Mouse (Mus musculus) midbrain, embryonic 11.5 days (tissue): ENCODE data around the gene Cacna1c. TPM values are rescaled to one million over a fixed set of nuclear protein-coding genes. Genes with fewer than 3 reads are reported as not detected.

Experiments
- ATAC-seq: fragments of 200-750 bp; cut with Nextera tagmentation; 2 replicates; pipeline ENCODE4 v1.8.0; 2017; ENCODE audit warnings: moderate TSS enrichment, moderate library complexity; ENCODE audit not compliant: low FRiP score
- DNase-seq: peaks from one replicate; pipeline ENCODE4 v3.0.0; 2015; ENCODE audit warnings: low spot score; ENCODE audit errors: missing footprints
- H3K27ac ChIP-seq: fragments of 300-500 bp; sonication (generic); 2 replicates; pipeline ENCODE4 v1.5.1; 2014; ENCODE audit warnings: low read depth, low read length
- H3K27me3 ChIP-seq: fragments of 300-500 bp; sonication (generic); 2 replicates; pipeline ENCODE4 v1.6.1; 2014; ENCODE audit warnings: mild to moderate bottlenecking, low read length, moderate library complexity, mixed read lengths; ENCODE audit not compliant: control insufficient read depth, insufficient read depth
- H3K36me3 ChIP-seq: fragments of 300-500 bp; sonication (generic); 2 replicates; pipeline ENCODE4 v1.6.1; 2014; ENCODE audit warnings: mild to moderate bottlenecking, low read length, moderate library complexity, mixed read lengths; ENCODE audit not compliant: control insufficient read depth, insufficient read depth
- H3K4me1 ChIP-seq: fragments of 300-500 bp; sonication (generic); 2 replicates; pipeline ENCODE4 v1.6.1; 2014; ENCODE audit warnings: low read length; ENCODE audit not compliant: control insufficient read depth, insufficient read depth
- H3K4me2 ChIP-seq: fragments of 300-500 bp; sonication (generic); 2 replicates; pipeline ENCODE4 v1.6.1; 2014; ENCODE audit warnings: mild to moderate bottlenecking, moderate library complexity
- H3K4me3 ChIP-seq: fragments of 300-500 bp; sonication (generic); 2 replicates; pipeline ENCODE4 v1.5.1; 2014; ENCODE audit warnings: low read depth, low read length
- H3K9ac ChIP-seq: fragments of 300-500 bp; sonication (generic); 2 replicates; pipeline ENCODE4 v1.6.1; 2014; ENCODE audit warnings: low read length
- H3K9me3 ChIP-seq: fragments of 300-500 bp; sonication (generic); 2 replicates; pipeline ENCODE4 v1.6.1; 2016; ENCODE audit warnings: low read length; ENCODE audit not compliant: control insufficient read depth
- WGBS: fragments of 180-500 bp; shearing (Covaris S2); extraction: QIAGEN DNeasy Blood & Tissue Kit; methylation state at CpG from one replicate; pipeline ENCODE4 v1.1.7; 2014; 5-methylcytosine and 5-hydroxymethylcytosine counted together
- polyA plus RNA-seq: library from polyadenylated mRNA; unstranded; fragments of >200 nt; fragmentation: Nextera tagmentation; extraction: Ambion mirVana; gene quantifications from 2 replicates; pipeline ENCODE4 v1.2.1, GENCODE M21; 2014

Gene Cacna1c
- polyA plus RNA-seq, 1 experiment from 2014 or later, result 2.1 TPM

- Histone ChIP-seq H3K4me2 (no peak overlapping the region), H3K27me3 (no peaks in the 10 kb centered on the region), H3K9ac (no peak overlapping the region), H3K27ac (no peak overlapping the region), H3K9me3 (no peaks in the 10 kb centered on the region), H3K4me3 (no peak overlapping the region), H3K36me3 (no peaks in the 10 kb centered on the region), H3K4me1 (no peaks in the 10 kb centered on the region; the same call in 1 of the 2 replicates)
- DNase-seq, result no peak
- WGBS, result 71% methylated on average over 5 of the region's 5 CpGs
- ATAC-seq, result no peak
Observed at GRCm38 (mm10) chr6:118862091-118862490, 334.1 kb downstream of the Cacna1c start.

- no peak overlapping the region for H3K9ac ChIP-seq
- WGBS, result 77% methylated on average over 1 of the region's 1 CpGs
- ATAC-seq, result no peak
Observed at GRCm38 (mm10) chr6:118858431-118858830, 337.8 kb downstream of the Cacna1c start.

GRCm38 (mm10) chr6:118852131-118852530 lies 344.1 kb downstream of the Cacna1c start:
- DNase-seq (no peak), ATAC-seq (no peak)
- WGBS, result 75% methylated on average over 6 of the region's 6 CpGs

More at GRCm38 (mm10) chr6:118858431-118858830, 337.8 kb downstream of the Cacna1c start:
- no peaks in the 10 kb centered on the region for H3K27me3 ChIP-seq
- DNase-seq, result no peak
- no peaks in the 10 kb centered on the region for H3K36me3 ChIP-seq
- no peaks in the 10 kb centered on the region for H3K9me3 ChIP-seq
- no peak overlapping the region for H3K4me2 ChIP-seq
- H3K4me3 ChIP-seq, result no peak overlapping the region
- H3K4me1 ChIP-seq, result no peaks in the 10 kb centered on the region; the same call in 1 of the 2 replicates
- H3K27ac ChIP-seq, result no peak overlapping the region

GRCm38 (mm10) chr6:118851086-118851485 lies 345.1 kb downstream of the Cacna1c start:
- 74% methylated on average over 3 of the region's 3 CpGs for WGBS
- no peak for ATAC-seq
- no peak for DNase-seq
- Histone ChIP-seq H3K9ac (no peak overlapping the region), H3K4me2 (no peak overlapping the region), H3K27ac (no peak overlapping the region), H3K4me1 (peaks cover 4% of the 10 kb centered on the region; the same call in 1 of the 2 replicates), H3K36me3 (no peaks in the 10 kb centered on the region), H3K4me3 (no peak overlapping the region), H3K27me3 (no peaks in the 10 kb centered on the region), H3K9me3 (no peaks in the 10 kb centered on the region)

More at GRCm38 (mm10) chr6:118852131-118852530, 344.1 kb downstream of the Cacna1c start:
- H3K9me3 ChIP-seq, result no peaks in the 10 kb centered on the region
- peaks cover 4% of the 10 kb centered on the region; the same call in 1 of the 2 replicates for H3K4me1 ChIP-seq
- H3K4me2 ChIP-seq, result no peak overlapping the region
- no peaks in the 10 kb centered on the region for H3K36me3 ChIP-seq
- H3K27me3 ChIP-seq, result no peaks in the 10 kb centered on the region
- H3K27ac ChIP-seq, result no peak overlapping the region
- H3K9ac ChIP-seq, result no peak overlapping the region
- H3K4me3 ChIP-seq, result no peak overlapping the region

- ATAC-seq (no peak), DNase-seq (no peak)
- Histone ChIP-seq H3K36me3 (no peaks in the 10 kb centered on the region), H3K9me3 (no peaks in the 10 kb centered on the region), H3K27ac (no peak overlapping the region), H3K9ac (no peak overlapping the region), H3K4me2 (no peak overlapping the region), H3K4me1 (peaks cover 9% of the 10 kb centered on the region; the same call in 1 of the 2 replicates), H3K27me3 (no peaks in the 10 kb centered on the region), H3K4me3 (no peak overlapping the region)
- 94% methylated on average over 2 of the region's 2 CpGs for WGBS
Observed at GRCm38 (mm10) chr6:118848640-118849039, 347.6 kb downstream of the Cacna1c start.

- Histone ChIP-seq H3K4me2 (no peak overlapping the region), H3K9me3 (no peaks in the 10 kb centered on the region), H3K4me3 (no peak overlapping the region), H3K36me3 (no peaks in the 10 kb centered on the region), H3K27me3 (no peaks in the 10 kb centered on the region), H3K27ac (no peak overlapping the region), H3K4me1 (peaks cover 9% of the 10 kb centered on the region; the same call in 1 of the 2 replicates), H3K9ac (no peak overlapping the region)
- ATAC-seq (no peak), DNase-seq (no peak)
- WGBS, result 90% methylated on average over 13 of the region's 13 CpGs
Observed at GRCm38 (mm10) chr6:118847751-118848150, 348.5 kb downstream of the Cacna1c start.

GRCm38 (mm10) chr6:118845829-118846228 lies 350.4 kb downstream of the Cacna1c start:
- WGBS, result 28% methylated on average over 2 of the region's 2 CpGs

GRCm38 (mm10) chr6:118845180-118845579 lies 351.0 kb downstream of the Cacna1c start:
- ATAC-seq (no peak), DNase-seq (no peak)
- Histone ChIP-seq H3K4me2 (no peak overlapping the region), H3K4me1 (0 out of 2 replicates have a peak, but pooled peaks cover 5% of the 10 kb centered on the region), H3K36me3 (no peaks in the 10 kb centered on the region), H3K9me3 (no peaks in the 10 kb centered on the region), H3K27ac (no peak overlapping the region), H3K4me3 (no peak overlapping the region), H3K27me3 (no peaks in the 10 kb centered on the region), H3K9ac (no peak overlapping the region)
- WGBS, result 89% methylated on average over 6 of the region's 6 CpGs

More at GRCm38 (mm10) chr6:118845829-118846228, 350.4 kb downstream of the Cacna1c start:
- 0 out of 2 replicates have a peak, but pooled peaks cover 5% of the 10 kb centered on the region for H3K4me1 ChIP-seq
- H3K9me3 ChIP-seq, result no peaks in the 10 kb centered on the region
- no peaks in the 10 kb centered on the region for H3K36me3 ChIP-seq
- ATAC-seq (peak; percentile 50), DNase-seq (no peak)
- no peak overlapping the region for H3K4me3 ChIP-seq
- no peaks in the 10 kb centered on the region for H3K27me3 ChIP-seq
- no peak overlapping the region for H3K4me2 ChIP-seq
- no peak overlapping the region for H3K9ac ChIP-seq
- H3K27ac ChIP-seq, result no peak overlapping the region

- Histone ChIP-seq H3K9ac (no peak overlapping the region), H3K4me1 (0 out of 2 replicates have a peak, but pooled peaks cover 5% of the 10 kb centered on the region), H3K27ac (no peak overlapping the region), H3K27me3 (no peaks in the 10 kb centered on the region), H3K4me3 (no peak overlapping the region), H3K4me2 (no peak overlapping the region), H3K9me3 (no peaks in the 10 kb centered on the region), H3K36me3 (no peaks in the 10 kb centered on the region)
- no peak for DNase-seq
- WGBS, result 91% methylated on average over 8 of the region's 8 CpGs
- ATAC-seq, result no peak
Observed at GRCm38 (mm10) chr6:118843566-118843965, 352.7 kb downstream of the Cacna1c start.
